14 mouse cellular contexts compared by ENCODE assay signal in genomic region chr1:87300360-87301286, GRCm38 (mm10). TPM values are rescaled to one million over a fixed set of nuclear protein-coding genes. Genes with fewer than 3 reads are reported as not detected.
"Had no signal": no experiment of that assay in that cellular context is flagged by ENCODE, and none has a peak within 500 bp of the region (broad histone marks: within the 10 kb centered on the region; RNA-seq: fewer than 3 reads in every experiment).

No protein-coding gene starts in this region.

- H3K27ac ChIP-seq: left cerebral cortex, adult 2 months; limb, embryonic 10.5 days; liver, embryonic 15.5 days; lung, embryonic 15.5 days; midbrain, embryonic 13.5 days; stomach, postnatal 0 days had no signal

- ATAC-seq: midbrain, embryonic 13.5 days had no signal

- H3K9ac ChIP-seq: liver, embryonic 15.5 days; lung, embryonic 15.5 days; midbrain, embryonic 13.5 days had no signal

- H3K36me3 ChIP-seq: limb, embryonic 10.5 days; liver, embryonic 15.5 days; lung, embryonic 15.5 days; midbrain, embryonic 13.5 days had no signal

- DNase-seq: kidney, adult 18-20 months; kidney, postnatal 25 days; lung, postnatal 14 days; right cerebral cortex, adult 18-20 months; right cerebral cortex, postnatal 25 days; thymus, postnatal 4 days had no signal

- H3K4me3 ChIP-seq: left cerebral cortex, adult 2 months; limb, embryonic 10.5 days; liver, embryonic 15.5 days; lung, embryonic 15.5 days; midbrain, embryonic 13.5 days had no signal

- H3K27me3 ChIP-seq: liver, embryonic 15.5 days; lung, embryonic 15.5 days; midbrain, embryonic 13.5 days had no signal

- H3K4me2 ChIP-seq: liver, embryonic 11.5 days; liver, embryonic 15.5 days; lung, embryonic 15.5 days; midbrain, embryonic 13.5 days had no signal

- H3K9me3 ChIP-seq: limb, embryonic 10.5 days; liver, embryonic 15.5 days; lung, embryonic 15.5 days; midbrain, embryonic 13.5 days had no signal

- H3K4me1 ChIP-seq: limb, embryonic 10.5 days; lung, embryonic 15.5 days; midbrain, embryonic 13.5 days had no signal

RNA-seq across cellular contexts. Expression of gene Efhd1, which starts 36.5 kb away (rescaled TPM):
- total RNA-seq: megakaryocyte-erythroid progenitor cell, adult 5-6 weeks had no signal
- polyA plus RNA-seq: liver, embryonic 11.5 days had no signal
